Mouse (Mus musculus) liver, adult 2 months (tissue): ENCODE measurements around the gene Hist2h2bb.

Experiments used
- CTCF ChIP-seq: fragments of 200-500 bp; IDR thresholded peaks from 2 replicates; pipeline ENCODE4 v1.5.1; 2011; ENCODE audit warnings: low read depth, low read length, control low read depth
- POLR2A ChIP-seq: fragments of 200-500 bp; IDR thresholded peaks from 2 replicates; pipeline ENCODE4 v1.6.1; 2011; ENCODE audit warnings: low read length, control low read depth; ENCODE audit not compliant: insufficient read depth; ENCODE audit errors: extremely low read depth

DNA sequence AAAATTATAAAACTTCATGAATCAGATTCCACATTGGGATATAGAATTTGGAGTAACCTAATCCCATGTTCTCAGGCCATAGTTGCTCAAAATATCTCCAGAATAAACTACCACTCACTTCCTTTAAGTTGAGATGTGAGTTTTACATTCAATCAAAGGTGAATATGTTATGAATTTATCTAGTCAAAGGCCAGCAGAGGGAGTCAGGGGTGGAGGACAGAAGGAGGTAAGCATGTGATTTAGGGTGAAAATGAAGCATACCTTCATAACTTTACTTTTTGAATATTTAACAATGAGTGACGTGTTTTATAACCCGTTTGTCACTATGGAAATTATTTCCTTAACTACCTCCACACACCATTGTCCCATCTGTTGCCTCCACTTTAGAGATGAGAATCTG, 34.6 kb upstream of the Hist2h2bb start:
- TF ChIP-seq POLR2A (no peak), CTCF (no peak)
